Mouse (Mus musculus): ENCODE measurements around the gene Tmem170b. TPM values are rescaled to one million over a fixed set of nuclear protein-coding genes. Genes with fewer than 3 reads are reported as not detected.

Tmem170b gene
- polyA plus RNA-seq, 1 experiment from 2014 or later: 25.9 TPM

- no peak overlapping the region for H3K4me2 ChIP-seq (ENCODE audit: low read depth)
- no peak overlapping the region for H3K27ac ChIP-seq (ENCODE audit: low read depth, low read length)
- no peak overlapping the region for H3K4me3 ChIP-seq (ENCODE audit: low read depth, low read length)
- H3K36me3 ChIP-seq (ENCODE audit: control insufficient read depth, insufficient read depth, low read length): no peaks in the 10 kb centered on the region
- no peaks in the 10 kb centered on the region for H3K4me1 ChIP-seq (ENCODE audit: control insufficient read depth, insufficient read depth, low read length)
- DNase-seq (ENCODE audit: low spot score): no peak
- H3K9ac ChIP-seq (ENCODE audit: low read length): no peak overlapping the region
- no peaks in the 10 kb centered on the region for H3K9me3 ChIP-seq (ENCODE audit: control insufficient read depth, low read length)
- H3K27me3 ChIP-seq (ENCODE audit: control insufficient read depth, insufficient read depth, low read length): no peaks in the 10 kb centered on the region
- no peak for ATAC-seq (ENCODE audit: insufficient read depth, low FRiP score, low TSS enrichment)
- WGBS: 89% methylated on average over 4 of the region's 4 CpGs
These were observed 24.6 kb upstream of the Tmem170b start for GRCm38 (mm10) chr13:41581058-41581457.

GRCm38 (mm10) chr13:41583666-41584357, 21.9 kb upstream of the Tmem170b start:
- Histone ChIP-seq H3K27me3 (ENCODE audit: control insufficient read depth, insufficient read depth, low read length) (no peaks in the 10 kb centered on the region), H3K27ac (ENCODE audit: low read depth, low read length) (no peak overlapping the region), H3K36me3 (ENCODE audit: control insufficient read depth, insufficient read depth, low read length) (no peaks in the 10 kb centered on the region), H3K9me3 (ENCODE audit: control insufficient read depth, low read length) (no peaks in the 10 kb centered on the region), H3K4me2 (ENCODE audit: low read depth) (no peak overlapping the region), H3K9ac (ENCODE audit: low read length) (no peak overlapping the region), H3K4me1 (ENCODE audit: control insufficient read depth, insufficient read depth, low read length) (no peaks in the 10 kb centered on the region), H3K4me3 (ENCODE audit: low read depth, low read length) (no peak overlapping the region)
- WGBS: 91% methylated on average over 7 of the region's 7 CpGs
- DNase-seq (ENCODE audit: low spot score): no peak
- ATAC-seq (ENCODE audit: insufficient read depth, low FRiP score, low TSS enrichment): no peak

GRCm38 (mm10) chr13:41584358-41584680, 21.4 kb upstream of the Tmem170b start:
- Histone ChIP-seq H3K27ac (ENCODE audit: low read depth, low read length) (no peak overlapping the region), H3K4me1 (ENCODE audit: control insufficient read depth, insufficient read depth, low read length) (no peaks in the 10 kb centered on the region), H3K4me3 (ENCODE audit: low read depth, low read length) (no peak overlapping the region), H3K9ac (ENCODE audit: low read length) (no peak overlapping the region), H3K27me3 (ENCODE audit: control insufficient read depth, insufficient read depth, low read length) (no peaks in the 10 kb centered on the region), H3K9me3 (ENCODE audit: control insufficient read depth, low read length) (no peaks in the 10 kb centered on the region), H3K4me2 (ENCODE audit: low read depth) (no peak overlapping the region), H3K36me3 (ENCODE audit: control insufficient read depth, insufficient read depth, low read length) (no peaks in the 10 kb centered on the region)
- 90% methylated on average over 3 of the region's 3 CpGs for WGBS
- DNase-seq (ENCODE audit: low spot score) (no peak), ATAC-seq (ENCODE audit: insufficient read depth, low FRiP score, low TSS enrichment) (no peak)

GRCm38 (mm10) chr13:41584896-41585295, 20.8 kb upstream of the Tmem170b start:
- Histone ChIP-seq H3K9me3 (ENCODE audit: control insufficient read depth, low read length) (no peaks in the 10 kb centered on the region), H3K36me3 (ENCODE audit: control insufficient read depth, insufficient read depth, low read length) (no peaks in the 10 kb centered on the region), H3K27ac (ENCODE audit: low read depth, low read length) (no peak overlapping the region), H3K27me3 (ENCODE audit: control insufficient read depth, insufficient read depth, low read length) (no peaks in the 10 kb centered on the region), H3K4me3 (ENCODE audit: low read depth, low read length) (no peak overlapping the region), H3K4me1 (ENCODE audit: control insufficient read depth, insufficient read depth, low read length) (no peaks in the 10 kb centered on the region), H3K4me2 (ENCODE audit: low read depth) (no peak overlapping the region), H3K9ac (ENCODE audit: low read length) (no peak overlapping the region)
- WGBS: 83% methylated on average over 4 of the region's 4 CpGs
- ATAC-seq (ENCODE audit: insufficient read depth, low FRiP score, low TSS enrichment): no peak
- DNase-seq (ENCODE audit: low spot score): no peak

- 80% methylated on average over 2 of the region's 2 CpGs for WGBS
These were observed 9.0 kb upstream of the Tmem170b start for GRCm38 (mm10) chr13:41596678-41597077.

GRCm38 (mm10) chr13:41599977-41600376, 5.7 kb upstream of the Tmem170b start:
- no peaks in the 10 kb centered on the region for H3K27me3 ChIP-seq (ENCODE audit: control insufficient read depth, insufficient read depth, low read length)
- H3K4me1 ChIP-seq (ENCODE audit: control insufficient read depth, insufficient read depth, low read length): no peaks in the 10 kb centered on the region
- ATAC-seq (ENCODE audit: insufficient read depth, low FRiP score, low TSS enrichment): no peak
- H3K4me3 ChIP-seq (ENCODE audit: low read depth, low read length): no peak overlapping the region
- no peak for DNase-seq (ENCODE audit: low spot score)
- H3K4me2 ChIP-seq (ENCODE audit: low read depth): no peak overlapping the region
- H3K9me3 ChIP-seq (ENCODE audit: control insufficient read depth, low read length): no peaks in the 10 kb centered on the region
- 81% methylated on average over 4 of the region's 4 CpGs for WGBS
- no peak overlapping the region for H3K27ac ChIP-seq (ENCODE audit: low read depth, low read length)
- H3K9ac ChIP-seq (ENCODE audit: low read length): no peak overlapping the region
- no peaks in the 10 kb centered on the region for H3K36me3 ChIP-seq (ENCODE audit: control insufficient read depth, insufficient read depth, low read length)

More at GRCm38 (mm10) chr13:41596678-41597077, 9.0 kb upstream of the Tmem170b start:
- no peak overlapping the region for H3K27ac ChIP-seq (ENCODE audit: low read depth, low read length)
- no peak for ATAC-seq (ENCODE audit: insufficient read depth, low FRiP score, low TSS enrichment)
- no peaks in the 10 kb centered on the region for H3K27me3 ChIP-seq (ENCODE audit: control insufficient read depth, insufficient read depth, low read length)
- H3K4me3 ChIP-seq (ENCODE audit: low read depth, low read length): no peak overlapping the region
- no peak overlapping the region for H3K9ac ChIP-seq (ENCODE audit: low read length)
- H3K4me2 ChIP-seq (ENCODE audit: low read depth): no peak overlapping the region
- H3K4me1 ChIP-seq (ENCODE audit: control insufficient read depth, insufficient read depth, low read length): no peaks in the 10 kb centered on the region
- H3K9me3 ChIP-seq (ENCODE audit: control insufficient read depth, low read length): no peaks in the 10 kb centered on the region
- no peak for DNase-seq (ENCODE audit: low spot score)
- H3K36me3 ChIP-seq (ENCODE audit: control insufficient read depth, insufficient read depth, low read length): no peaks in the 10 kb centered on the region

- DNase-seq (ENCODE audit: low spot score): no peak
- H3K4me3 ChIP-seq (ENCODE audit: low read depth, low read length): no peak overlapping the region
- no peak for ATAC-seq (ENCODE audit: insufficient read depth, low FRiP score, low TSS enrichment)
- H3K9ac ChIP-seq (ENCODE audit: low read length): no peak overlapping the region
- H3K9me3 ChIP-seq (ENCODE audit: control insufficient read depth, low read length): no peaks in the 10 kb centered on the region
- 95% methylated on average over 3 of the region's 3 CpGs for WGBS
- no peak overlapping the region for H3K4me2 ChIP-seq (ENCODE audit: low read depth)
- H3K27ac ChIP-seq (ENCODE audit: low read depth, low read length): no peak overlapping the region
- no peaks in the 10 kb centered on the region for H3K4me1 ChIP-seq (ENCODE audit: control insufficient read depth, insufficient read depth, low read length)
- no peaks in the 10 kb centered on the region for H3K36me3 ChIP-seq (ENCODE audit: control insufficient read depth, insufficient read depth, low read length)
- no peaks in the 10 kb centered on the region for H3K27me3 ChIP-seq (ENCODE audit: control insufficient read depth, insufficient read depth, low read length)
These were observed 4.7 kb upstream of the Tmem170b start for GRCm38 (mm10) chr13:41601056-41601455.

- ATAC-seq (ENCODE audit: insufficient read depth, low FRiP score, low TSS enrichment): no peak
- Histone ChIP-seq H3K36me3 (ENCODE audit: control insufficient read depth, insufficient read depth, low read length) (no peaks in the 10 kb centered on the region), H3K4me2 (ENCODE audit: low read depth) (no peak overlapping the region), H3K4me3 (ENCODE audit: low read depth, low read length) (no peak overlapping the region), H3K9ac (ENCODE audit: low read length) (no peak overlapping the region), H3K9me3 (ENCODE audit: control insufficient read depth, low read length) (no peaks in the 10 kb centered on the region), H3K4me1 (ENCODE audit: control insufficient read depth, insufficient read depth, low read length) (0 out of 2 replicates have a peak, but pooled peaks cover 4% of the 10 kb centered on the region), H3K27me3 (ENCODE audit: control insufficient read depth, insufficient read depth, low read length) (no peaks in the 10 kb centered on the region), H3K27ac (ENCODE audit: low read depth, low read length) (no peak overlapping the region)
- 83% methylated on average over 5 of the region's 5 CpGs for WGBS
- DNase-seq (ENCODE audit: low spot score): no peak
These were observed 1.7 kb upstream of the Tmem170b start for GRCm38 (mm10) chr13:41603921-41604466.
